In the genomic region with DNA sequence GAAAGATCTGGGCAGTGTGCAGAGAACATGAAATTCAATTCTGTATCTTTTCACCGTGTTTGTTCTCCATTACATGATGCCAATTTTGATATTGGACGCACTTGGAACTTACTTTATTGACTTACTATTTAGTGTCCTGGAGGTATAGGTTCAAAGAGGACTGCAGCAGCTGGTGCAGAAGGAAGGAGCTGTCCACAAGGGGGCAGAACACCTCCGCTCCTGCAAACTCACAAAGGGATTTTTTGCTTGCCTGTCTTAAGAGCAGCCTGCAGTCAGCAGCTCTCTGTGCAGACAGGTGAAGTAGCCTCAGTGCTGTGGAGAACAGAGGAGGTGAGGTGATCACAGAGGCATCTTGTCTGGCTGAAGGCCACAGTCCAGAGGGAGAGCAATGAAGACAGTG, we compare ENCODE assay signal across 12 mouse cellular contexts.
A peak's percentile ranks its signal among the peaks of the same experiment; 100 is the strongest.
DNase-seq lines count a peak whose midpoint lies in the region; ATAC-seq and TF ChIP-seq lines count a peak whose summit lies in the region.
"Had no signal": no experiment of that assay in that cellular context is flagged by ENCODE, and none has a peak within 500 bp of the region (broad histone marks: within the 10 kb centered on the region; RNA-seq: fewer than 3 reads in every experiment).

No protein-coding gene starts in this region.

- no peaks in the 10 kb centered on the region for H3K4me1 ChIP-seq in lung, embryonic 14.5 days (ENCODE audit: insufficient read depth)
- H3K4me1 ChIP-seq: limb, embryonic 13.5 days had no signal

- DNase-seq in gastrocnemius, adult 2 months: no peak
- DNase-seq in gastrocnemius, adult 8-10 months (ENCODE audit: low spot score in 2 of 2): no peak
- DNase-seq in lung, embryonic 14.5 days: no peak
- no peak for DNase-seq in lung, postnatal 36 days
- DNase-seq in induced T-regulatory cell, adult 2 months (ENCODE audit: low read depth): peak; percentile 20
- DNase-seq in thymus, postnatal 25 days: peak; percentile 69
- DNase-seq in adrenal gland, adult 18-20 months (ENCODE audit: low spot score in 2 of 2): no peak
- no peak for DNase-seq in ovary, adult 18-20 months (ENCODE audit: low spot score)
- DNase-seq: cerebellum, adult 9-11 months; forebrain, postnatal 0 days had no signal

- TF ChIP-seq CTCF in gastrocnemius, adult 2 months (IDR thresholded peaks at IDR 0.05): peak; percentile 11; the same call in 1 of the 2 replicates
- TF ChIP-seq CTCF in lung, embryonic 14.5 days (IDR thresholded peaks at IDR 0.05; ENCODE audit: low read depth): peak; percentile 30; the same call in 1 of the 2 replicates

- no peak overlapping the region for H3K4me3 ChIP-seq in gastrocnemius, adult 2 months
- H3K4me3 ChIP-seq in lung, embryonic 14.5 days (ENCODE audit: low read depth, low read length): no peak overlapping the region
- H3K4me3 ChIP-seq: limb, embryonic 13.5 days had no signal

- no peaks in the 10 kb centered on the region for H3K9me3 ChIP-seq in lung, embryonic 14.5 days (ENCODE audit: low read depth, low read length)

- ATAC-seq in lung, embryonic 14.5 days (ENCODE audit: insufficient read depth): no peak
- ATAC-seq: forebrain, postnatal 0 days had no signal

- WGBS in lung, embryonic 14.5 days: 33% methylated on average over 3 of the region's 3 CpGs

- no peaks in the 10 kb centered on the region for H3K36me3 ChIP-seq in lung, embryonic 14.5 days (ENCODE audit: insufficient read depth)
- H3K36me3 ChIP-seq: limb, embryonic 13.5 days had no signal

- H3K9ac ChIP-seq in lung, embryonic 14.5 days: no peak overlapping the region
- H3K9ac ChIP-seq: forebrain, postnatal 0 days; limb, embryonic 13.5 days had no signal

- intact Hi-C loops in gastrocnemius, adult 2 months (cut with DNase I): no loop called here

- H3K27me3 ChIP-seq in lung, embryonic 14.5 days (ENCODE audit: insufficient read depth, low read length): no peaks in the 10 kb centered on the region
- H3K27me3 ChIP-seq: limb, embryonic 13.5 days had no signal

- no peak overlapping the region for H3K4me2 ChIP-seq in lung, embryonic 14.5 days
- H3K4me2 ChIP-seq: limb, embryonic 13.5 days; midbrain, embryonic 11.5 days had no signal

- no peak overlapping the region for H3K27ac ChIP-seq in gastrocnemius, adult 2 months
- no peak overlapping the region for H3K27ac ChIP-seq in lung, embryonic 14.5 days (ENCODE audit: low read depth)
- H3K27ac ChIP-seq: limb, embryonic 13.5 days had no signal

Comparison
In these comparisons a context has a peak if more than half of its experiments do, and no peak if none do; other contexts are left out.
1. DNase-seq: peak in induced T-regulatory cell, adult 2 months (single experiment) and thymus, postnatal 25 days (single experiment); none in gastrocnemius, adult 2 months (single experiment), gastrocnemius, adult 8-10 months (0 of 2), lung, embryonic 14.5 days (single experiment), lung, postnatal 36 days (single experiment), adrenal gland, adult 18-20 months (0 of 2) and ovary, adult 18-20 months (single experiment).